Mouse (Mus musculus) neural tube, embryonic 11.5 days (tissue): ENCODE results near the gene Plin4. TPM values are rescaled to one million over a fixed set of nuclear protein-coding genes. Genes with fewer than 3 reads are reported as not detected.
"Not testable (repeated sequence)": the region's sequence is repeated elsewhere in the genome, so short reads cannot be mapped to it uniquely, and the experiment has no call there.

ENCODE experiments used
- ATAC-seq: fragments of 200-750 bp; cut with Nextera tagmentation; 2 replicates; pipeline ENCODE4 v1.8.0; 2017; ENCODE audit warnings: moderate number of reproducible peaks, mild to moderate bottlenecking, moderate TSS enrichment, moderate library complexity; ENCODE audit not compliant: insufficient read depth, low FRiP score, low TSS enrichment
- DNase-seq: peaks from one replicate; pipeline ENCODE4 v3.0.0-alpha.2; 2015; ENCODE audit warnings: low spot score
- H3K27ac ChIP-seq: fragments of 300-500 bp; sonication (generic); 2 replicates; pipeline ENCODE4 v1.5.1; 2014; ENCODE audit warnings: low read depth, mild to moderate bottlenecking, low read length
- H3K27me3 ChIP-seq: fragments of 300-500 bp; sonication (generic); 2 replicates; pipeline ENCODE4 v1.6.1; 2014; ENCODE audit warnings: mild to moderate bottlenecking, low read length, mixed read lengths; ENCODE audit not compliant: control insufficient read depth, insufficient read depth
- H3K36me3 ChIP-seq: fragments of 300-500 bp; sonication (generic); 2 replicates; pipeline ENCODE4 v1.6.1; 2014; ENCODE audit warnings: mild to moderate bottlenecking, low read length, moderate library complexity, mixed read lengths; ENCODE audit not compliant: control insufficient read depth, insufficient read depth
- H3K4me1 ChIP-seq: fragments of 300-500 bp; sonication (generic); 2 replicates; pipeline ENCODE4 v1.6.1; 2014; ENCODE audit warnings: low read length, mixed read lengths; ENCODE audit not compliant: control insufficient read depth, insufficient read depth
- H3K4me2 ChIP-seq: fragments of 300-500 bp; sonication (generic); 2 replicates; pipeline ENCODE4 v1.6.1; 2014; ENCODE audit warnings: low read depth, mild to moderate bottlenecking, moderate library complexity
- H3K4me3 ChIP-seq: fragments of 300-500 bp; sonication (generic); 2 replicates; pipeline ENCODE4 v1.5.1; 2014; ENCODE audit warnings: low read depth, low read length
- H3K9ac ChIP-seq: fragments of 300-500 bp; sonication (generic); 2 replicates; pipeline ENCODE4 v1.6.1; 2014; ENCODE audit warnings: mild to moderate bottlenecking, low read length
- H3K9me3 ChIP-seq: fragments of 300-500 bp; sonication (generic); 2 replicates; pipeline ENCODE4 v1.6.1; 2016; ENCODE audit warnings: low read length; ENCODE audit not compliant: control insufficient read depth
- WGBS: fragments of 180-500 bp; shearing (Covaris S2); extraction: QIAGEN DNeasy Blood & Tissue Kit; methylation state at CpG from one replicate; pipeline ENCODE4 v1.1.7; 2014; 5-methylcytosine and 5-hydroxymethylcytosine counted together
- polyA plus RNA-seq: library from polyadenylated mRNA; unstranded; fragments of >200 nt; fragmentation: Nextera tagmentation; extraction: Ambion mirVana; gene quantifications from 2 replicates; pipeline ENCODE4 v1.2.1, GENCODE M21; 2014

The Plin4 gene
- polyA plus RNA-seq, 1 experiment from 2014 or later = 0.13 TPM

GRCm38 (mm10) chr17:56069066-56069465, 40.5 kb downstream of the Plin4 start:
- Histone ChIP-seq H3K4me2 (no peak overlapping the region), H3K4me3 (no peak overlapping the region), H3K27ac (no peak overlapping the region), H3K9ac (no peak overlapping the region), H3K36me3 (peaks cover 43% of the 10 kb centered on the region), H3K4me1 (no peaks in the 10 kb centered on the region), H3K9me3 (no peaks in the 10 kb centered on the region), H3K27me3 (no peaks in the 10 kb centered on the region)
- ATAC-seq (no peak), DNase-seq (no peak)
- WGBS = 97% methylated on average over 14 of the region's 14 CpGs

- Histone ChIP-seq H3K4me1 (no peaks in the 10 kb centered on the region), H3K36me3 (peaks cover 55% of the 10 kb centered on the region), H3K27ac (no peak overlapping the region), H3K9me3 (no peaks in the 10 kb centered on the region), H3K4me3 (no peak overlapping the region), H3K27me3 (no peaks in the 10 kb centered on the region), H3K4me2 (no peak overlapping the region), H3K9ac (no peak overlapping the region)
- ATAC-seq (no peak), DNase-seq (no peak)
Measured at GRCm38 (mm10) chr17:56066451-56066850, 43.2 kb downstream of the Plin4 start.

- peaks cover 54% of the 10 kb centered on the region for H3K36me3 ChIP-seq
- not testable (repeated sequence) for H3K4me3 ChIP-seq, H3K9me3 ChIP-seq, DNase-seq, H3K27ac ChIP-seq, H3K4me2 ChIP-seq, H3K4me1 ChIP-seq, H3K9ac ChIP-seq, H3K27me3 ChIP-seq, ATAC-seq
- 85% methylated on average over 6 of the region's 6 CpGs for WGBS
Measured at GRCm38 (mm10) chr17:56065715-56066114, 43.9 kb downstream of the Plin4 start.

GRCm38 (mm10) chr17:56062081-56062480, 47.5 kb downstream of the Plin4 start:
- 90% methylated on average over 7 of the region's 7 CpGs for WGBS
- peaks cover 35% of the 10 kb centered on the region for H3K36me3 ChIP-seq

GRCm38 (mm10) chr17:56057381-56058120, 52.1 kb downstream of the Plin4 start:
- DNase-seq (no peak), ATAC-seq (no peak)
- H3K9me3 ChIP-seq = no peaks in the 10 kb centered on the region
- H3K4me1 ChIP-seq = no peaks in the 10 kb centered on the region
- H3K27me3 ChIP-seq = no peaks in the 10 kb centered on the region
- 88% methylated on average over 11 of the region's 11 CpGs for WGBS
- H3K4me3 ChIP-seq = no peak overlapping the region
- H3K36me3 ChIP-seq = peaks cover 12% of the 10 kb centered on the region
- no peak overlapping the region for H3K9ac ChIP-seq
- no peak overlapping the region for H3K27ac ChIP-seq
- no peak overlapping the region for H3K4me2 ChIP-seq

More at GRCm38 (mm10) chr17:56062081-56062480, 47.5 kb downstream of the Plin4 start:
- no peak overlapping the region for H3K4me3 ChIP-seq
- ATAC-seq (no peak), DNase-seq (no peak)
- no peak overlapping the region for H3K27ac ChIP-seq
- no peaks in the 10 kb centered on the region for H3K9me3 ChIP-seq
- H3K4me1 ChIP-seq = no peaks in the 10 kb centered on the region
- no peak overlapping the region for H3K4me2 ChIP-seq
- no peaks in the 10 kb centered on the region for H3K27me3 ChIP-seq
- no peak overlapping the region for H3K9ac ChIP-seq

GRCm38 (mm10) chr17:56055945-56056678, 53.5 kb downstream of the Plin4 start:
- DNase-seq (no peak), ATAC-seq (no peak)
- no peak overlapping the region for H3K9ac ChIP-seq
- H3K36me3 ChIP-seq = peaks cover 16% of the 10 kb centered on the region
- WGBS = 83% methylated on average over 4 of the region's 4 CpGs
- H3K9me3 ChIP-seq = no peaks in the 10 kb centered on the region
- no peaks in the 10 kb centered on the region for H3K4me1 ChIP-seq
- H3K4me2 ChIP-seq = no peak overlapping the region
- no peaks in the 10 kb centered on the region for H3K27me3 ChIP-seq
- H3K4me3 ChIP-seq = no peak overlapping the region
- no peak overlapping the region for H3K27ac ChIP-seq

GRCm38 (mm10) chr17:56054938-56055337, 54.7 kb downstream of the Plin4 start:
- no peaks in the 10 kb centered on the region for H3K9me3 ChIP-seq
- H3K9ac ChIP-seq = no peak overlapping the region
- no peaks in the 10 kb centered on the region for H3K4me1 ChIP-seq
- ATAC-seq (no peak), DNase-seq (no peak)
- H3K4me3 ChIP-seq = no peak overlapping the region
- no peak overlapping the region for H3K4me2 ChIP-seq
- H3K27ac ChIP-seq = no peak overlapping the region
- H3K27me3 ChIP-seq = no peaks in the 10 kb centered on the region
- peaks cover 18% of the 10 kb centered on the region for H3K36me3 ChIP-seq

- Histone ChIP-seq H3K4me1 (no peaks in the 10 kb centered on the region), H3K27ac (no peak overlapping the region), H3K9ac (no peak overlapping the region), H3K4me3 (no peak overlapping the region), H3K9me3 (no peaks in the 10 kb centered on the region), H3K4me2 (no peak overlapping the region), H3K36me3 (peaks cover 25% of the 10 kb centered on the region), H3K27me3 (no peaks in the 10 kb centered on the region)
- DNase-seq (no peak), ATAC-seq (no peak)
- WGBS = 92% methylated on average over 5 of the region's 5 CpGs
Measured at GRCm38 (mm10) chr17:56051369-56051768, 58.2 kb downstream of the Plin4 start.
